ENCODE assay signal across 11 mouse cellular contexts in genomic region chr2:91430600-91430919, GRCm38 (mm10). TPM values are rescaled to one million over a fixed set of nuclear protein-coding genes. Genes with fewer than 3 reads are reported as not detected.
DNase-seq lines count a peak whose midpoint lies in the region; ATAC-seq and TF ChIP-seq lines count a peak whose summit lies in the region.
"Had no signal": no experiment of that assay in that cellular context is flagged by ENCODE, and none has a peak within 500 bp of the region (broad histone marks: within the 10 kb centered on the region; RNA-seq: fewer than 3 reads in every experiment).

No protein-coding gene starts in this region.

- intact Hi-C loops in heart, postnatal 36 days (cut with DNase I), result no loop called here

- ATAC-seq in heart, embryonic 11.5 days (replicated peaks; ENCODE audit: insufficient number of reproducible peaks, low FRiP score, low TSS enrichment), result no peak
- ATAC-seq in hindbrain, postnatal 0 days, result peak; percentile 89

- no peak overlapping the region for H3K4me3 ChIP-seq in heart, embryonic 11.5 days (ENCODE audit: low read depth, low read length)
- no peak overlapping the region for H3K4me3 ChIP-seq in embryonic facial prominence, embryonic 10.5 days
- H3K4me3 ChIP-seq in hindbrain, postnatal 0 days (ENCODE audit: low read length), result no peak overlapping the region

- no peaks in the 10 kb centered on the region for H3K36me3 ChIP-seq in heart, embryonic 11.5 days (ENCODE audit: control insufficient read depth, insufficient read depth, low read length)
- H3K36me3 ChIP-seq in embryonic facial prominence, embryonic 10.5 days (replicated peaks), result no peaks in the 10 kb centered on the region
- no peaks in the 10 kb centered on the region for H3K36me3 ChIP-seq in hindbrain, postnatal 0 days (ENCODE audit: insufficient read depth, low read length)

- WGBS in heart, embryonic 11.5 days (ENCODE audit: insufficient replicate concordance), result 38% methylated on average over 6 of the region's 6 CpGs
- WGBS in embryonic facial prominence, embryonic 10.5 days, result 39% methylated on average over 6 of the region's 6 CpGs
- WGBS in hindbrain, postnatal 0 days, result 6% methylated on average over 6 of the region's 6 CpGs

- no peak for DNase-seq in heart, postnatal 36 days
- DNase-seq in Muller cell, postnatal 12 days (ENCODE audit: inconsistent ontology term), result peak; percentile 65
- peak; percentile 20 for DNase-seq in embryonic facial prominence, embryonic 10.5 days (ENCODE audit: low spot score)
- peak; percentile 64 for DNase-seq in hindbrain, postnatal 0 days (ENCODE audit: low spot score)
- DNase-seq in urinary bladder, postnatal 14 days (ENCODE audit: low spot score), result no peak
- DNase-seq in frontal cortex, postnatal 36 days (ENCODE audit: low spot score in 2 of 2), result no peak
- no peak for DNase-seq in right cerebral cortex, postnatal 25 days
- DNase-seq: adrenal gland, postnatal 14 days; kidney, postnatal 36 days had no signal

- no peak overlapping the region for H3K27ac ChIP-seq in heart, embryonic 11.5 days (ENCODE audit: low read depth, low read length)
- peak overlapping the region; percentile 51; the same call in 1 of the 2 replicates for H3K27ac ChIP-seq in embryonic facial prominence, embryonic 10.5 days (replicated peaks)
- H3K27ac ChIP-seq in hindbrain, postnatal 0 days, result peak overlapping the region; percentile 57
- H3K27ac ChIP-seq: liver, embryonic 14.5 days had no signal

- H3K9me3 ChIP-seq in heart, embryonic 11.5 days (replicated peaks; ENCODE audit: control insufficient read depth, low read length), result no peaks in the 10 kb centered on the region
- no peaks in the 10 kb centered on the region for H3K9me3 ChIP-seq in embryonic facial prominence, embryonic 10.5 days
- no peaks in the 10 kb centered on the region for H3K9me3 ChIP-seq in hindbrain, postnatal 0 days (ENCODE audit: low read length)

- H3K27me3 ChIP-seq in heart, embryonic 11.5 days (ENCODE audit: control insufficient read depth, insufficient read depth, low read length), result no peaks in the 10 kb centered on the region
- H3K27me3 ChIP-seq in embryonic facial prominence, embryonic 10.5 days (replicated peaks; ENCODE audit: low read depth, poor library complexity, severe bottlenecking), result no peaks in the 10 kb centered on the region
- H3K27me3 ChIP-seq in hindbrain, postnatal 0 days (ENCODE audit: insufficient read depth, low read length), result no peaks in the 10 kb centered on the region

- TF ChIP-seq CTCF in hindbrain, postnatal 0 days (IDR thresholded peaks at IDR 0.05; ENCODE audit: low read depth), result no peak

- H3K4me1 ChIP-seq in heart, embryonic 11.5 days (ENCODE audit: control insufficient read depth, insufficient read depth, low read length), result peaks cover 18% of the 10 kb centered on the region
- H3K4me1 ChIP-seq in embryonic facial prominence, embryonic 10.5 days, result peaks cover 30% of the 10 kb centered on the region
- peaks cover 5% of the 10 kb centered on the region; the same call in 1 of the 2 replicates for H3K4me1 ChIP-seq in hindbrain, postnatal 0 days (ENCODE audit: insufficient read depth, low read length)

- H3K9ac ChIP-seq in heart, embryonic 11.5 days (ENCODE audit: low read depth, low read length), result no peak overlapping the region
- H3K9ac ChIP-seq in hindbrain, postnatal 0 days (replicated peaks; ENCODE audit: low read length), result no peak overlapping the region
- H3K9ac ChIP-seq: liver, embryonic 14.5 days had no signal

- peak overlapping the region; percentile 29; the same call in 1 of the 2 replicates for H3K4me2 ChIP-seq in heart, embryonic 11.5 days
- peak overlapping the region; percentile 36 for H3K4me2 ChIP-seq in hindbrain, postnatal 0 days (ENCODE audit: low read depth, low read length)

RNA-seq across cellular contexts. Expression of gene 1110051M20Rik, which starts 13.9 kb away (rescaled TPM):
- polyA plus RNA-seq in heart, embryonic 11.5 days (2014; fragmentation: Nextera tagmentation; extraction: Ambion mirVana), result 43.9 and 47.4 TPM in 2 replicates
- 10 to 100 TPM in 1 of 2 experiments, 1 to 10 TPM in 1; 9.4 to 12.1 TPM for total RNA-seq in heart, postnatal 36 days (2021)
- 75.3 and 76.9 TPM in 2 replicates for polyA plus RNA-seq in embryonic facial prominence, embryonic 10.5 days (2016; fragmentation: Nextera tagmentation; extraction: Ambion mirVana)
- 152 and 175 TPM in 2 replicates for total RNA-seq in hindbrain, postnatal 0 days (2014; rRNA removed)
- 136 and 141 TPM in 2 replicates for polyA plus RNA-seq in hindbrain, postnatal 0 days (2015; fragmentation: Nextera tagmentation; extraction: Ambion mirVana)

RNA-seq across cellular contexts. Expression of gene Lrp4, which starts 26.8 kb away (rescaled TPM):
- polyA plus RNA-seq in heart, embryonic 11.5 days (2014; fragmentation: Nextera tagmentation; extraction: Ambion mirVana), result 3.8 and 4.0 TPM in 2 replicates
- total RNA-seq in heart, postnatal 36 days (2021), result 10 to 100 TPM; 10.6 to 11.5 TPM
- 8.3 and 8.4 TPM in 2 replicates for polyA plus RNA-seq in embryonic facial prominence, embryonic 10.5 days (2016; fragmentation: Nextera tagmentation; extraction: Ambion mirVana)
- 28.0 and 28.4 TPM in 2 replicates for total RNA-seq in hindbrain, postnatal 0 days (2014; rRNA removed)
- polyA plus RNA-seq in hindbrain, postnatal 0 days (2015; fragmentation: Nextera tagmentation; extraction: Ambion mirVana), result 4.9 and 6.7 TPM in 2 replicates

Comparison
In these comparisons a context has a peak if more than half of its experiments do, and no peak if none do; other contexts are left out.
1. DNase-seq: peak in Muller cell, postnatal 12 days (single experiment), embryonic facial prominence, embryonic 10.5 days (single experiment) and hindbrain, postnatal 0 days (single experiment); none in heart, postnatal 36 days (0 of 2), urinary bladder, postnatal 14 days (single experiment), frontal cortex, postnatal 36 days (0 of 2) and right cerebral cortex, postnatal 25 days (single experiment).